Mouse (Mus musculus): Measurements from ENCODE around the gene Copg1.
"Not testable (repeated sequence)": the region's sequence is repeated elsewhere in the genome, so short reads cannot be mapped to it uniquely, and the experiment has no call there.

DNA sequence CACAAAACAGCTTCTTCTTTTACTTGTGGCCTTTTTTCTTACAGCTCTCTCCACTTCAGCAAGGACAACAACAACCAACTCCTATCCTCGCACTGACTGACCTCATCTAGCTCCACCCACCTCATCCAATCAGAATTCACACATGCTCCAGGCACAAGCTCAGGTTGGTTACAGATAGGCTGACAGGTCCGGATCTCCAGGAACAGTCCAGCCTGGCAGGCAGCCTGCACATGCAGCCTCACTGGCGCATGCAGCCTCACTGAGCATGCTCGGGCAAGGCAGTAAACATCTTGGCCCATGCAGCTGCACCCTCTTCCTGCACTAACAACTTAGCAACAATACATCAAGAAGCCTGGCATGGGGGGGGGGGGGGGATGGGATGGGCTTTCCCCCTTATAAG lies 74.8 kb downstream of the Copg1 start:
- TF ChIP-seq CTCF (IDR thresholded peaks at IDR 0.05; ENCODE audit: borderline replicate concordance, insufficient read depth, low read length); POLR2A (IDR thresholded peaks at IDR 0.05; ENCODE audit: low read depth, low read length): not testable (repeated sequence)
